Mouse (Mus musculus): ENCODE results near the gene Pelp1.

GRCm38 (mm10) chr11:70431574-70431973, 21.7 kb upstream of the Pelp1 start:
- TF ChIP-seq CTCF (IDR thresholded peaks at IDR 0.05; ENCODE audit: control insufficient read depth, insufficient read depth, low read length): no peak
- TF ChIP-seq POLR2A (IDR thresholded peaks at IDR 0.05; ENCODE audit: borderline replicate concordance, control insufficient read depth, low read depth, low read length): no peak

Data from bone marrow, adult 2 months (tissue).